Mouse (Mus musculus) layer of hippocampus, postnatal 25 days (tissue): ENCODE data around the gene Nsmce3. TPM values are rescaled to one million over a fixed set of nuclear protein-coding genes. Genes with fewer than 3 reads are reported as not detected.

ENCODE experiments used
- DNase-seq, 2 experiments: peaks; one replicate each; pipeline ENCODE4 v3.0.0; 2022; ENCODE audit warnings: mixed read lengths in 2 of 2, low spot score in 1 of 2; ENCODE audit errors: extremely low spot score in 1 of 2
- total RNA-seq, 2 experiments: library from RNA; stranded (reverse); gene quantifications; 2 replicates each; pipeline ENCODE4 v1.2.3; 2021

The Nsmce3 gene
- total RNA-seq, 2 experiments from 2014 or later = 18.2 to 19.3 TPM

- DNase-seq = no peak
These were observed 9.3 kb downstream of the Nsmce3 start for GRCm38 (mm10) chr7:64863538-64863937.

- no peak for DNase-seq
These were observed 9.8 kb downstream of the Nsmce3 start for GRCm38 (mm10) chr7:64862978-64863377.

- DNase-seq = no peak
These were observed 16.2 kb downstream of the Nsmce3 start for GRCm38 (mm10) chr7:64856526-64857082.

GRCm38 (mm10) chr7:64855976-64856375 is 16.8 kb downstream of the Nsmce3 start:
- no peak for DNase-seq

- DNase-seq = no peak
These were observed 17.3 kb downstream of the Nsmce3 start for GRCm38 (mm10) chr7:64855389-64855927.

- DNase-seq = no peak
These were observed 22.0 kb downstream of the Nsmce3 start for GRCm38 (mm10) chr7:64850791-64851190.

- no peak for DNase-seq
These were observed 25.4 kb downstream of the Nsmce3 start for GRCm38 (mm10) chr7:64847366-64847899.

- no peak for DNase-seq
These were observed 26.7 kb downstream of the Nsmce3 start for GRCm38 (mm10) chr7:64846061-64846460.

GRCm38 (mm10) chr7:64840946-64841659 is 31.7 kb downstream of the Nsmce3 start:
- no peak for DNase-seq

GRCm38 (mm10) chr7:64840576-64840895 is 32.3 kb downstream of the Nsmce3 start:
- DNase-seq = no peak

- DNase-seq = peak in 1 of 2 experiments; percentile 19
These were observed 32.8 kb downstream of the Nsmce3 start for GRCm38 (mm10) chr7:64839801-64840575.

- no peak for DNase-seq
These were observed 33.5 kb downstream of the Nsmce3 start for GRCm38 (mm10) chr7:64839281-64839680.

- DNase-seq = no peak
These were observed 42.4 kb downstream of the Nsmce3 start for GRCm38 (mm10) chr7:64830214-64830995.

- no peak for DNase-seq
These were observed 51.7 kb downstream of the Nsmce3 start for GRCm38 (mm10) chr7:64821081-64821480.

- no peak for DNase-seq
These were observed 53.1 kb downstream of the Nsmce3 start for GRCm38 (mm10) chr7:64819683-64820082.
